In the genomic region with DNA sequence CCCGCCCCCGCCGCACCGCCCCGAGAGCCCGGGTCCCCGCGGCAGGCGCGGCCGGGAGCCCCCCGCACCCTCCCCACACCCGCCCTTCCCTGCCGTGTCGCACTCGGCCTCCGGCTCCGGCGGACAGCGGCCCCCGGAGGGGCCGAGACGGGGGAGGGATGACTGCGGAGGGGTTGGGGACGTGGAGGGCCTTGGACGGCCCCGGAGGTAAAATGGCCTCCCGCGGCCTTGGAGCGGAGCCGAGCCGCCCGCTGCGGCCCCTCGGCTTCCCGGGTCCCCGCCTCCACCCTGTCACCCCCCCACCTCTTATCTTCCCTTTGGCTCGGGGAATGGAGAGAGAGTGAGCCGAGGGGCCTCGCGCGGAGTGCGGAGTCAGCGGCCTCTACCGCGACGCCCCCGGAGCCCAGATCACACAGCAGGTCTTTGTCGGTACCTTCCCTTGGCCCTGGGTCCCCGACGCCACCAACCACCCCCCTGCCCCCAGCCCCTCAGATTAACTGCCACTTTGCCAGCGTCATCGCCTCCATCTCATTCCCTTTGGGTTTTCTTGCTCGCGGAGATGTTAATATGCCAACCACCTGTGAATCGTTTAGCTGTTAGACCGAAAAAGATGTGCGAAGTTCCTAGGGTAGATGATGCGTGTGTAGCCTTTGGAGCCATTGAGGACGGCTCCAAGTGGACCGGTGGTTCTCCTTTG, we compare ENCODE assay signal across 8 mouse cellular contexts. TPM values are rescaled to one million over a fixed set of nuclear protein-coding genes. Genes with fewer than 3 reads are reported as not detected.
A peak's percentile ranks its signal among the peaks of the same experiment; 100 is the strongest.
DNase-seq lines count a peak whose midpoint lies in the region; ATAC-seq and TF ChIP-seq lines count a peak whose summit lies in the region.

No protein-coding gene starts in this region.

- TF ChIP-seq RAD21 in CH12.LX (IDR thresholded peaks at IDR 0.05; ENCODE audit: low read depth, low read length): no peak

- peak overlapping the region; percentile 54 for H3K4me2 ChIP-seq in CH12.LX (ENCODE audit: insufficient read depth, low read depth, poor library complexity, severe bottlenecking)
- peak overlapping the region; percentile 85 for H3K4me2 ChIP-seq in kidney, embryonic 14.5 days (replicated peaks; ENCODE audit: low read depth, low read length)

- in situ Hi-C loops in CH12.LX (cut with MboI; ENCODE audit: low pct_ligation_motif_present, low pct_unique_long_range_greater_than_20kb, low sequenced_read_pairs): no loop called here

- DNase-seq in CH12.LX (ENCODE audit: extremely low read depth): peak; percentile 42
- DNase-seq in embryo, embryonic 10 days (ENCODE audit: low spot score): peak; percentile 34
- DNase-seq in heart, embryonic 10.5 days (ENCODE audit: low spot score): peak; percentile 85
- peak; percentile 70 to 76 for DNase-seq in lung, postnatal 4 days
- peak; percentile 44 for DNase-seq in right cerebral cortex, postnatal 25 days
- DNase-seq in layer of hippocampus, adult 8-10 months (ENCODE audit: low spot score in 2 of 2): no peak

- TF ChIP-seq CTCF in CH12.LX (conservative IDR thresholded peaks at IDR 0.05 in 1 of 2, IDR thresholded peaks at IDR 0.05 in 1 of 2; ENCODE audit: low read depth in 2 of 2, low read length in 2 of 2): no peak

- peak overlapping the region; percentile 31 for H3K27ac ChIP-seq in CH12.LX (ENCODE audit: insufficient read depth, low read depth)
- peak overlapping the region; percentile 100 for H3K27ac ChIP-seq in heart, embryonic 10.5 days
- peak overlapping the region; percentile 94 for H3K27ac ChIP-seq in kidney, embryonic 14.5 days (ENCODE audit: low read depth, low read length)

- dilution Hi-C loops in CH12.LX (cut with MboI; ENCODE audit: extremely low pct_ligation_motif_present, extremely low pct_unique_long_range_greater_than_20kb, low sequenced_read_pairs): no loop called here

- no peaks in the 10 kb centered on the region for H3K9me3 ChIP-seq in CH12.LX (replicated peaks; ENCODE audit: low read length)
- no peaks in the 10 kb centered on the region for H3K9me3 ChIP-seq in heart, embryonic 10.5 days
- H3K9me3 ChIP-seq in kidney, embryonic 14.5 days (ENCODE audit: control insufficient read depth, low read length): no peaks in the 10 kb centered on the region

- no peaks in the 10 kb centered on the region for H3K27me3 ChIP-seq in CH12.LX (replicated peaks)
- no peaks in the 10 kb centered on the region for H3K27me3 ChIP-seq in heart, embryonic 10.5 days (ENCODE audit: insufficient read depth, poor library complexity, severe bottlenecking)
- H3K27me3 ChIP-seq in kidney, embryonic 14.5 days (ENCODE audit: control insufficient read depth, insufficient read depth, low read length): no peaks in the 10 kb centered on the region

- peak; percentile 7 for ATAC-seq in activated CD4-positive, CD25-positive, alpha-beta regulatory T cell, adult 4 months
- peak; percentile 61 for ATAC-seq in kidney, embryonic 14.5 days (ENCODE audit: low FRiP score, low TSS enrichment)

- peak; percentile 31; the same call in 1 of the 2 replicates for TF ChIP-seq POLR2A in CH12.LX (IDR thresholded peaks at IDR 0.05; ENCODE audit: low read depth, low read length)

- peaks cover 35% of the 10 kb centered on the region for H3K79me2 ChIP-seq in CH12.LX (replicated peaks; ENCODE audit: control insufficient read depth, extremely low read depth, insufficient read depth, poor library complexity, severe bottlenecking)

- no peak for TF ChIP-seq EP300 in CH12.LX (IDR thresholded peaks at IDR 0.05; ENCODE audit: low read length)

- peaks cover 10 to 54% of the 10 kb centered on the region in 2 experiments for H3K4me1 ChIP-seq in CH12.LX (ENCODE audit: control insufficient read depth in 1 of 2, insufficient read depth in 2 of 2)
- peaks cover 24% of the 10 kb centered on the region for H3K4me1 ChIP-seq in heart, embryonic 10.5 days
- 0 out of 2 replicates have a peak, but pooled peaks cover 4% of the 10 kb centered on the region for H3K4me1 ChIP-seq in kidney, embryonic 14.5 days (ENCODE audit: control insufficient read depth, insufficient read depth, low read length)

- WGBS in heart, embryonic 10.5 days: under 1% methylated on average over 51 of the region's 61 CpGs
- WGBS in kidney, embryonic 14.5 days: under 1% methylated on average over 47 of the region's 61 CpGs

- H3K4me3 ChIP-seq in CH12.LX (replicated peaks in 1 of 3; ENCODE audit: low read depth in 2 of 3, low read length in 2 of 3, poor library complexity in 1 of 3): peak overlapping the region; percentile 66 to 93 (median 91)
- H3K4me3 ChIP-seq in heart, embryonic 10.5 days: peak overlapping the region; percentile 99
- H3K4me3 ChIP-seq in kidney, embryonic 14.5 days (ENCODE audit: low read length): peak overlapping the region; percentile 99

- peaks cover 0 to 22% of the 10 kb centered on the region in 2 experiments for H3K36me3 ChIP-seq in CH12.LX (replicated peaks in 1 of 2; ENCODE audit: control insufficient read depth in 1 of 2, insufficient read depth in 1 of 2, low read length in 1 of 2)
- H3K36me3 ChIP-seq in heart, embryonic 10.5 days: peaks cover 7% of the 10 kb centered on the region
- no peaks in the 10 kb centered on the region for H3K36me3 ChIP-seq in kidney, embryonic 14.5 days (ENCODE audit: control insufficient read depth, insufficient read depth, low read length)

- H3K9ac ChIP-seq in CH12.LX (ENCODE audit: insufficient read depth, low read depth): peak overlapping the region; percentile 98
- peak overlapping the region; percentile 99 for H3K9ac ChIP-seq in kidney, embryonic 14.5 days (ENCODE audit: low read depth, low read length)

TF ChIP-seq in CH12.LX, 34 proteins besides CTCF, POLR2A, EP300 and RAD21:
- TF ChIP-seq KAT2A (IDR thresholded peaks at IDR 0.05; ENCODE audit: insufficient replicate concordance, low read length) (no peak), MEF2A (IDR thresholded peaks at IDR 0.05; ENCODE audit: borderline replicate concordance, low read depth, low read length) (no peak), E2F4 (IDR thresholded peaks at IDR 0.05; ENCODE audit: insufficient replicate concordance, low read depth, low read length) (no peak), MYC (IDR thresholded peaks at IDR 0.05; ENCODE audit: low read depth, low read length) (no peak), MAZ (IDR thresholded peaks at IDR 0.05; ENCODE audit: low read depth, low read length) (no peak), NELFE (IDR thresholded peaks at IDR 0.05; ENCODE audit: low read depth, low read length) (no peak), IRF4 (IDR thresholded peaks at IDR 0.05; ENCODE audit: low read depth, low read length) (0 out of 2 replicates have a peak, but pooled peaks have one; percentile 20), CHD1 (IDR thresholded peaks at IDR 0.05; ENCODE audit: low read depth, low read length) (no peak), ZC3H11A (IDR thresholded peaks at IDR 0.05; ENCODE audit: low read depth, low read length) (no peak), POLR2AphosphoS2 (IDR thresholded peaks at IDR 0.05; ENCODE audit: low read depth, low read length) (no peak), SMC3 (IDR thresholded peaks at IDR 0.05; ENCODE audit: low read depth, low read length) (no peak), ETS1 (conservative IDR thresholded peaks at IDR 0.05; ENCODE audit: low read depth, low read length) (no peak), BHLHE40 (IDR thresholded peaks at IDR 0.05; ENCODE audit: low read depth, low read length) (no peak), ZKSCAN1 (IDR thresholded peaks at IDR 0.05; ENCODE audit: borderline replicate concordance, low read depth, low read length) (no peak), USF2 (conservative IDR thresholded peaks at IDR 0.05; ENCODE audit: low read depth, low read length) (no peak), PAX5 (IDR thresholded peaks at IDR 0.05; ENCODE audit: low read length) (no peak), MAFK (IDR thresholded peaks at IDR 0.05; ENCODE audit: insufficient replicate concordance, low read length) (no peak), NRF1 (IDR thresholded peaks at IDR 0.05; ENCODE audit: low read depth, low read length) (no peak), UBTF (IDR thresholded peaks at IDR 0.05; ENCODE audit: low read depth, low read length) (peak; percentile 75; the same call in 1 of the 2 replicates), ZMIZ1 (IDR thresholded peaks at IDR 0.05; ENCODE audit: low read depth, low read length) (no peak), TCF12 (IDR thresholded peaks at IDR 0.05; ENCODE audit: low read depth, low read length) (peak; percentile 31; the same call in 1 of the 2 replicates), ELF1 (IDR thresholded peaks at IDR 0.05; ENCODE audit: low read depth, low read length) (no peak), MXI1 (IDR thresholded peaks at IDR 0.05; ENCODE audit: low read depth, low read length) (no peak), JUND (conservative IDR thresholded peaks at IDR 0.05; ENCODE audit: low read depth, low read length) (no peak), TBP (conservative IDR thresholded peaks at IDR 0.05; ENCODE audit: low read depth, low read length) (no peak), MAX (IDR thresholded peaks at IDR 0.05; ENCODE audit: low read length) (no peak), SIN3A (IDR thresholded peaks at IDR 0.05; ENCODE audit: low read length) (peak; percentile 42; the same call in 1 of the 2 replicates), CHD2 (IDR thresholded peaks at IDR 0.05; ENCODE audit: low read length) (no peak), RCOR1 (conservative IDR thresholded peaks at IDR 0.05; ENCODE audit: low read depth, low read length) (no peak), USF1 (IDR thresholded peaks at IDR 0.05; ENCODE audit: low read depth, low read length) (no peak), HCFC1 (IDR thresholded peaks at IDR 0.05; ENCODE audit: low read depth, low read length) (0 out of 2 replicates have a peak, but pooled peaks have one; percentile 12)

RNA-seq across cellular contexts. Expression of gene Zfr, which starts 0.9 kb away (rescaled TPM):
- total RNA-seq in CH12.LX (2012; rRNA removed): 47.5 and 49.1 TPM in 2 replicates
- 84.9 and 99.0 TPM in 2 replicates for total RNA-seq in CH12.LX (2014; rRNA removed)
- polyA plus RNA-seq in CH12.LX (2012; ENCODE audit: insufficient read length, low read depth): 89.3 and 89.8 TPM in 2 replicates
- 100 to 1,000 TPM; 168 to 169 TPM for polyA plus RNA-seq in activated CD4-positive, CD25-positive, alpha-beta regulatory T cell, adult 4 months (2017; shearing (Covaris generic))
- polyA plus RNA-seq in heart, embryonic 10.5 days (2016; fragmentation: Nextera tagmentation; extraction: Ambion mirVana): 120 and 122 TPM in 2 replicates
- 83.8 and 154 TPM in 2 replicates for polyA plus RNA-seq in kidney, embryonic 14.5 days (2014; fragmentation: Nextera tagmentation; extraction: Ambion mirVana)
- 100 to 1,000 TPM; 275 to 344 (median 299) TPM for total RNA-seq in layer of hippocampus, adult 8-10 months (2022)

Comparison
In these comparisons a context has a peak if more than half of its experiments do, and no peak if none do; other contexts are left out.
1. DNase-seq: peak in CH12.LX (single experiment), embryo, embryonic 10 days (single experiment), heart, embryonic 10.5 days (single experiment), lung, postnatal 4 days (2 of 2) and right cerebral cortex, postnatal 25 days (single experiment); none in layer of hippocampus, adult 8-10 months (0 of 2).
2. H3K27ac ChIP-seq: peak in every context shown above with its lines; median percentile 100 in heart, embryonic 10.5 days; 94 in kidney, embryonic 14.5 days; 31 in CH12.LX.
3. Peak in every context shown above with its lines, with median percentiles within 50 percentile points of each other: H3K4me3 ChIP-seq.